Mouse (Mus musculus) liver, postnatal 0 days (tissue): ENCODE data around the gene Trpc4. TPM values are rescaled to one million over a fixed set of nuclear protein-coding genes. Genes with fewer than 3 reads are reported as not detected.

ENCODE experiments used
- ATAC-seq: fragments of 200-750 bp; cut with Nextera tagmentation; 2 replicates; pipeline ENCODE4 v1.8.0; 2017; ENCODE audit warnings: mild to moderate bottlenecking, moderate library complexity
- DNase-seq: peaks from one replicate; pipeline ENCODE4 v3.0.0-alpha.2; 2016
- H3K27ac ChIP-seq: fragments of 300-500 bp; sonication (generic); 2 replicates; pipeline ENCODE4 v1.5.1; 2014; ENCODE audit warnings: antibody characterized with exemption, moderate library complexity, mild to moderate bottlenecking, low read depth
- H3K27me3 ChIP-seq: fragments of 300-500 bp; sonication (generic); 2 replicates; pipeline ENCODE4 v1.6.1; 2014; ENCODE audit warnings: low read length, control low read depth, mixed read lengths; ENCODE audit not compliant: insufficient read depth
- H3K36me3 ChIP-seq: fragments of 300-500 bp; sonication (generic); replicated peaks from 2 replicates; pipeline ENCODE4 v1.6.1; 2014; ENCODE audit warnings: mild to moderate bottlenecking, control low read depth, low read length, moderate library complexity, mixed read lengths; ENCODE audit not compliant: insufficient read depth
- H3K4me1 ChIP-seq: fragments of 300-500 bp; sonication (generic); 2 replicates; pipeline ENCODE4 v1.6.1; 2014; ENCODE audit warnings: antibody characterized with exemption, mild to moderate bottlenecking, control low read depth; ENCODE audit not compliant: insufficient read depth
- H3K4me2 ChIP-seq: fragments of 300-500 bp; sonication (generic); 2 replicates; pipeline ENCODE4 v1.6.1; 2014; ENCODE audit warnings: low read depth, mild to moderate bottlenecking, low read length, moderate library complexity, mixed read lengths
- H3K4me3 ChIP-seq: fragments of 300-500 bp; sonication (generic); 2 replicates; pipeline ENCODE4 v1.5.1; 2014; ENCODE audit warnings: low read depth, low read length
- H3K9ac ChIP-seq: fragments of 300-500 bp; sonication (generic); replicated peaks from 2 replicates; pipeline ENCODE4 v1.6.1; 2014; ENCODE audit warnings: mild to moderate bottlenecking, moderate library complexity
- H3K9me3 ChIP-seq: fragments of 300-500 bp; sonication (generic); 2 replicates; pipeline ENCODE4 v1.6.1; 2016; ENCODE audit warnings: mild to moderate bottlenecking, control low read depth, low read length, mixed read lengths
- CTCF ChIP-seq: sonication (generic); IDR thresholded peaks from 2 replicates; pipeline ENCODE4 v1.5.1; 2016; ENCODE audit warnings: antibody characterized with exemption, low read depth
- EP300 ChIP-seq: IDR thresholded peaks from 2 replicates; pipeline ENCODE4 v1.6.1; 2016; ENCODE audit warnings: antibody characterized with exemption, low read depth, mild to moderate bottlenecking
- WGBS: fragments of 180-500 bp; shearing (Covaris S2); extraction: QIAGEN DNeasy Blood & Tissue Kit; methylation state at CpG from one replicate; pipeline ENCODE4 v1.1.7; 2014; ENCODE audit not compliant: insufficient replicate concordance; 5-methylcytosine and 5-hydroxymethylcytosine counted together
- polyA plus RNA-seq: library from polyadenylated mRNA; unstranded; fragments of >200 nt; fragmentation: Nextera tagmentation; extraction: Ambion mirVana; gene quantifications from 2 replicates; pipeline ENCODE4 v1.2.1, GENCODE M21; 2015

The Trpc4 gene
- polyA plus RNA-seq, 1 experiment from 2014 or later = not detected

DNA sequence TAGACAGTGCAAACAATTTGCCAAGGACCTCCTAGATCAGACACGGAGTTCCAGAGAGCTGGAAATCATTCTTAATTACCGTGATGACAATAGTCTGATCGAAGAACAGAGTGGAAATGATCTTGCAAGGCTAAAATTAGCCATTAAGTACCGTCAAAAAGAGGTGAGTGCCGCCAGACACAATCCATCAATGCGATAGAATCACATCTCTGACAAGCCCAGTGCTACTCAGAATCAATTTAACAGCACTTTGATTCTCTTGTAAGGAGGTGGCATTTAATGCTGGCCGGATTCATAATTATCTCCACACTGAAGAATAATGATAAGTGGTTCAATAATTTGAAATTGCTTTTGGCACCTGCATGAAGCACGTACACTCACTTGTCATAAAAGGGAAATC lies 66.7 kb downstream of the Trpc4 start:
- 77% methylated on average over 8 of the region's 8 CpGs for WGBS
- DNase-seq = no peak
- Histone ChIP-seq H3K27me3 (no peaks in the 10 kb centered on the region), H3K9ac (no peak overlapping the region), H3K9me3 (no peaks in the 10 kb centered on the region), H3K36me3 (no peaks in the 10 kb centered on the region), H3K4me1 (no peaks in the 10 kb centered on the region), H3K4me2 (no peak overlapping the region), H3K27ac (no peak overlapping the region), H3K4me3 (no peak overlapping the region)
- no peak for TF ChIP-seq CTCF
- TF ChIP-seq EP300 = no peak
- no peak for ATAC-seq

DNA sequence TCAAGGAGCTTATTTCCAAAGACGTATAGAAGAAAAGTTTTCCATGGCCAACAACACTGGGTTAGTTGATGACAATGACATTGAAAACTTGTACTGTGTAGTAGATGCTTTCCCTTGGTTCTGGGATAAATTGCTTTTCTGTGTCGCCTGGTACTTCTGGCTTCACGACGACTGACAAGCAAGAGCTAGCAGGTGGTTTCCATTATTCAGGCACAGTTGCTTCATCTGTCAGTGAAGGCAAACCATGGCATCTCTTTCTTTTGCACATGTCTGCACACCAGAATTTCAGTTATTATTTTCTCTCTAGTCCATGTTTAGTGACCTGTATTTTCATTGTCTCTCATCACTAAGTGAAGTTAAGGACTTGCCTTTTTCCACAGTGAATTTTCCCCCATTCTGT lies 72.6 kb downstream of the Trpc4 start:
- WGBS = 73% methylated on average over 4 of the region's 4 CpGs

DNA sequence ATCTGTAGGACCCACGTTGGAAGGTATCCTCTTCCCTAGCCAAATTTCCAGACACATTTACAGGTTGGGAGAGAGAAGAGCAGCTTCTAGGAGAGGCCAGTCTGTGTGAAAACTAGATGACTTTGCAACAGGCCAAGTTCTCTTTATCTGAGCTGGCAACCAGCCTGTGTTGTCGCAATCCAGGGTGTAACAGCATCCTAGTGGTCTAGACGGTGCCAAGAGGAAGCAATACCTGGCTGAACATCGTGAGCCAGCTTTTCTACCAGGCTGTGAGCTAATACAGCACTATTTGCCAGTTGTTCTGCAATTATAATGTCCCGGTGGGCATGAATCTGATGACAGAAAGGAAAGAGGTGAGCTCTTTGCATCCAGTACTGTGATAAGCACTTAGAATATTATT lies 83.1 kb downstream of the Trpc4 start:
- H3K4me2 ChIP-seq = no peak overlapping the region
- TF ChIP-seq EP300 (no peak), CTCF (no peak)
- no peak overlapping the region for H3K9ac ChIP-seq
- no peak for ATAC-seq
- H3K9me3 ChIP-seq = no peaks in the 10 kb centered on the region
- 45% methylated on average over 5 of the region's 5 CpGs for WGBS
- peak; percentile 31 for DNase-seq
- no peaks in the 10 kb centered on the region for H3K27me3 ChIP-seq
- no peak overlapping the region for H3K27ac ChIP-seq
- H3K4me1 ChIP-seq = no peaks in the 10 kb centered on the region
- no peaks in the 10 kb centered on the region for H3K36me3 ChIP-seq
- no peak overlapping the region for H3K4me3 ChIP-seq

More for the DNA sequence above, 72.6 kb downstream of the Trpc4 start:
- Histone ChIP-seq H3K27ac (no peak overlapping the region), H3K4me1 (no peaks in the 10 kb centered on the region), H3K9ac (no peak overlapping the region), H3K4me2 (no peak overlapping the region), H3K9me3 (no peaks in the 10 kb centered on the region), H3K4me3 (no peak overlapping the region), H3K27me3 (no peaks in the 10 kb centered on the region), H3K36me3 (no peaks in the 10 kb centered on the region)
- no peak for TF ChIP-seq CTCF
- no peak for TF ChIP-seq EP300
- ATAC-seq (no peak), DNase-seq (no peak)

DNA sequence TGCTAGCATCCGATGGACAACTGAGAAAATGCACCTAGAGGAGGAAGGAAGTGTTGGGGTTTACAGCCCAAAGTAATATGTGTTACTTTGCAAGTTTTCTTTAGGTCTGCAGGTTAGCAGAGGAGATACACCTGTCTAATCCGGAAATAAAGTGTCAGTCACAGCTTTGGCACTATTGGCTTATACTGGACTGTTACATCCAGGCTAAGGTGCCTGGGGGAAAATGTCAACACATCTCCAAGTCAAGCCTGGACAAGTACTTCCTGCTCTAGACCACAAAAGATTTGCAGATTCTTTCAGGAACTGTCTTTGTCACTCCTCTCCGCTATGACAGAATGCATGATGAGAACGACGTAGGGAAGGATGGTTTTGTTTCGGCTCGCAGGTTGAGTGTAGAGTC lies 83.6 kb downstream of the Trpc4 start:
- no peak for ATAC-seq
- Histone ChIP-seq H3K4me3 (no peak overlapping the region), H3K9me3 (no peaks in the 10 kb centered on the region), H3K9ac (no peak overlapping the region), H3K4me1 (no peaks in the 10 kb centered on the region), H3K4me2 (no peak overlapping the region), H3K36me3 (no peaks in the 10 kb centered on the region), H3K27ac (no peak overlapping the region), H3K27me3 (no peaks in the 10 kb centered on the region)
- WGBS = 76% methylated on average over 7 of the region's 7 CpGs
- DNase-seq = no peak
- TF ChIP-seq CTCF (no peak), EP300 (no peak)

DNA sequence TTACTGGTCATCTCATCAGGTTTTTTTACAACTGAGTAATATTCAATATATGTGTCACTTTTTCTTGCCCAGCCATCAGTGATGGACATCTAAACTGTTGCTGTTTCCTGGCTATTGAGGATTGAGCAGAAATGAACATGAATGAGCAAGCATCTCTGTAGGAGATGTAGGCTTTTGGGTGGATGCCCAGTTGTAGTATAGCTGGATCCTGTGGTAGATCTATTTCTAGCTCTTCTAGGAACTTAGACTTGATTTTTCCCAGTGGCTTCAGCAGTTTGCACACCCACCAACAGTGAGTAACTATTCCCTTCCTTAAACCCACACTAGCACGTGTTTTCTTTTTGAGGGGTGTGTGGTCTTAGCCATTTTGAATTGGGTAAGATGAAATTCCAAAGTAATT lies 87.3 kb downstream of the Trpc4 start:
- H3K4me1 ChIP-seq = no peaks in the 10 kb centered on the region
- ATAC-seq = no peak
- H3K27me3 ChIP-seq = no peaks in the 10 kb centered on the region
- H3K4me2 ChIP-seq = no peak overlapping the region
- H3K9me3 ChIP-seq = no peaks in the 10 kb centered on the region
- no peaks in the 10 kb centered on the region for H3K36me3 ChIP-seq
- TF ChIP-seq EP300 (no peak), CTCF (no peak)
- no peak for DNase-seq
- no peak overlapping the region for H3K4me3 ChIP-seq
- H3K9ac ChIP-seq = no peak overlapping the region
- no peak overlapping the region for H3K27ac ChIP-seq
- 77% methylated on average over 1 of the region's 1 CpGs for WGBS

DNA sequence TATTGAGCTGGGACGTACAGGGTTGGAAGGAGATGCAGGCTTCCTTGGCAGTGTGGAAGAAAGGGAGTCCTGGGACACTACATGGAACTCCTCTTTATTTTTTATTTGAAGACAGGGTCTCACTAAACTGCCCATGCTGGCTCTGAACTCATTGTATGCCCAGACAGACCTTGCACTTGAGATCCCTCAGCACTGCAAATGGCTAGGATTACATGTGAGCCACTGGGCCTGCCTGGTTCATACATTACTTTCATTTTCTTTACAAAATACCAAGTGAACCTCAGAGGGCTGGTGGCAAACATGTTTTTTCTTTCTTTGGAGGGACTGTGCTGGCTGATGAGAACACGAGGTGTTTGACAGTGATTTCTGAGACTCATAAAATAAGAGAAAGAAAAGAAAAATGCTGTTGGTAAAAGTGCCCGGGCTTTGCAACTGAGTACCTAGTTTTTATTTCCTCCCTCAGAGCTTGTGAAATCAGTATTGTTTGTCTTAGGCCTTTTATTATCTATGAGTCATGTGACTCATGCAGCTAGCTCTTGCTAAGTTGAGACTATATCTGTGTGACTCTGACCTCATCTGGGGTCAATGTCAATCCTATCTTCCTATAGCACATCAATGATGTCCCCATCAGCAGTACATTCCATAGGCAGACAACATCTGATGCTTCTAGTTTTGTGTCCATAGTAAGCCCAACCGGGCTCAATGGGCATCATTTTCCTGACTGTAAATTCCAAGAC lies 89.1 kb downstream of the Trpc4 start:
- H3K36me3 ChIP-seq = no peaks in the 10 kb centered on the region
- H3K4me2 ChIP-seq = no peak overlapping the region
- TF ChIP-seq EP300 (no peak), CTCF (no peak)
- H3K4me1 ChIP-seq = no peaks in the 10 kb centered on the region
- no peak for ATAC-seq
- H3K9me3 ChIP-seq = no peaks in the 10 kb centered on the region
- H3K27me3 ChIP-seq = no peaks in the 10 kb centered on the region
- H3K4me3 ChIP-seq = no peak overlapping the region
- H3K27ac ChIP-seq = no peak overlapping the region
- no peak overlapping the region for H3K9ac ChIP-seq
- no peak for DNase-seq
- 76% methylated on average over 4 of the region's 4 CpGs for WGBS
